Mouse (Mus musculus) ovary, postnatal 36 days (tissue): ENCODE results near the gene Gm17079.
"Not testable (repeated sequence)": the region's sequence is repeated elsewhere in the genome, so short reads cannot be mapped to it uniquely, and the experiment has no call there.

Experiments
- DNase-seq: peaks from one replicate; pipeline ENCODE4 v3.0.0; 2022; ENCODE audit warnings: low spot score, mixed read lengths

The Gm17079 gene

DNA sequence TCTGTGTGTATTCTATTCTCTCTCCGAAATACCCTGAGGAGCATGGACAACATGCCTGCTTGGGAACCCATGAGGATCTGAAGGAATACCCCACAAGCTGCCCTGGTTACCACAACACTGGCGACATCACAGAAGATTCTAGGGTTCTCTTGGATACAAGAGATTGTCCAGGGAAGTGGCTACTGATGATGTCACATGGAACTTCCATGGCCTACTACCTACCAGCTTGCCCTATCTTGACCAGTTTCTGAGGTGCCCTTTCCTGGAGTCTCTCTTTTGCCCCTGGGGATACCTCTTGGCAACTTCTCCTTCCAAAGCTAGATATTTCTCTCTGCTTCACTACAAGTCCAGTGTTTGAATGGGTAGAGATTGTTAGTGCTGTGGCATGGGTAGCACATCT lies at the start of gene Gm17079:
TSS of gene Gm17079 (minus strand) at position 101 of the 400 bp plus-strand sequence.
- DNase-seq = not testable (repeated sequence)

DNA sequence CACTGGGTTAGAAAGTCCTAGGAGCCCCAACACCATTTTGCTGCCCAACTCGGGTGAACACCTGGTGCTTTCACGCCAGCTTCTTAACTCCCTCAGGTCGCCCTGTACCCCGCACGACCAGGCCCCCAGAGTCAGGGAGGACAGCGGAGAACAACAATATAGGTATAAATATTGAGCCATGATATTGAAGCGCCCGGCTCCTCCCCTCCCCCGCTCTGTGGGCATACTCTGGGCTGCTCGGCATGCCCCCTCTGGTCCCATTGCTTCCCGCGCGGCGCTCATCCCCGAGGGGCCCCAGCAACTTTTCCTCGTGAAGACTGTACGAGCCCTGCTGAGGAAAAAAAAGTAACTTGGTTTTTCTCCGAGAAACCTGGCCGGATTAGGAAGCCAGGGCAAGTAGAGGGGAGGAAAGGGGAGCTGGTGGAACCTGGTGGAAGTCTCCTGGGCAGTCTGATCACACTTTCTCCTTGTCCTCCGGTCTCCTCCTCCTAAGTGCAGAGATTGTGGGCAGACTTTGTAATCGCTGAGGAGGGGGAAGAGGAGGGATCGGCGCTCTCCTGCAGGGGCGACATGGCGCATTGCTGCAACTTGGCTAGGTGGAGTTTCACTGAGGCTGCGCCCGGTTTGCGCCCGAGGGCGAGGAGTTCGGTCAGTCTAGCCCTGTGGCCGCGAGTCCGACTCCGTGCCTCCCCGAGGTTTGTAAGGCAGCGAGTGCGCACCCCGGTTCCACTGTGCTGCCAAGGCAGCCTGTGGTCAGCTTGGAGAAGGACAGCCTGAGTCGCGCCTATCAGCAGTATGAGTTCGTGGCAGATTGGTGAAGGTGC lies 45.3 kb upstream of the Gm17079 start:
- DNase-seq = no peak

DNA sequence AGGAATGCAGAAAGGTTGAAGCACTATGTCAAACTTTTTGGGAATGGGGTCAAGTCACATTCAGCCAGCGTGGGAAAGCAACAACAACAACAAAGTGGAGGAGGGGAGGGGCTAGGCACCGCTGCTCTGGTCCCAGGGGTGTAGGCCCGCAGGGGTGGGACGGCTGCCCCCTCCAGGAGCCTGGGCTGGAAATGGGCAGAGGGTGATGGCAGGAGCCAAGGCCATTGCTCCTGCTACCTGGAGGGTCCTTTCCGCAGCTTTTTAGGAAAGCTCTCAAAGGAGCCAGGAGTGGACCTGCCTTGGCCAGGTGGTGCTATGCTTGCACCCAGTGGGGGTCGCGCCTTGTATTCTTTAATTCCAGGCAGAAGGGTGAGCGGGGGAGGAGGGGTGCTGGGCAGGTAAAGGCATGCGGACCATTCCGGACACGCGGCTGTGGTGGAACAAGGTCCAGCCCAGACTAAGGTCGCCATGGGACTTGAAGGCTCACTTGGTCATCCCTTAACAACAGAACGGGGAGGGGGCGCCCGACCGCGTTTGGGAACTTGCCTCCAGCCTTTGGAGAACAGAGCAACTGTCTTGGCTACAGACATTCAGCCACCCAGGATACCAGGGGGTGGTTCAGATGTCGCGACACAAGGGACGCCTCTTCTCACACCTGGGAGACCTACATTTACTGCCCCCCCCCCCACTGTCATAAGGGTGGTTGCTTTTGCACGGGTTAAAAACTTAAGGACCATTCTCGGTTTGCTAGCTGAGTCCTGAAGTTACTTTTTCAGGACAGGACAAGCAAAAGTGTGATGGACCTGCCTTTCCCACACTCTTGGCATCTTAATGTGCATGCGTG lies 44.1 kb upstream of the Gm17079 start:
- DNase-seq = no peak

DNA sequence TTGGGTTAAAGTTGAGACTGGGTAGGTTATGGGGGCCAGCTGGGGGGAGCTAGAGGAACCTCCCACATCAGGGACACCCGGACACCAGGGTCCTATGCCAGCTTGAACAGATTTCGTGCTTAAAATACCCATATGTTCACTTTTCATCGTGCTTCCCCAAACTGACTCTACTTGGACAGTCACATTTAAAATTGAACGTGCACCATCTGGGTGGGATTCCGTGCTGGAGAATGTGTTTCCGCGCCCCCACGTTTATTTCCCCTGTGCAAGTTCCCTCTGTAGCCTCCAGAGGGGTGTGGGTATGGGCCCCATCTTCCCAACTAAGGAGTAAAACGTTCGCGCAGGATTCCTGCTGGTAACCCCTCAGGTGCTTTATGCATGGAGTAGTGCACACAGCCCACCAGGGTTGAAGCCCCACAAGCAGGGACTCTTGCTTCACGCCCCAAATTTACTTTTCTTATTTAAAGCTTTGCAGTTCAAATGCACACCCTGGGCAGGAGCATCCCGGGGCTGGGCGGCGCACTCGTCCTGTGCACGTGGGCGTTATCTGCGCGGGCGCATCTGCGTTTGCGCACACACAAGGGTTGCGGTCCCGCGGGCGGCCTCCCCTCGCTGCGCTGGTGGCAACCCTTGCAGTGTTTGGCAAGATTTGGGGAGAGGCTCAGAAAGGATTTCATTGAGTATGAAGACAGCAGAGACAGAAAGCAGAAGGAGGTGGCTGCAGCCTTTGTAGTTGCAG lies 43.3 kb upstream of the Gm17079 start:
- no peak for DNase-seq

DNA sequence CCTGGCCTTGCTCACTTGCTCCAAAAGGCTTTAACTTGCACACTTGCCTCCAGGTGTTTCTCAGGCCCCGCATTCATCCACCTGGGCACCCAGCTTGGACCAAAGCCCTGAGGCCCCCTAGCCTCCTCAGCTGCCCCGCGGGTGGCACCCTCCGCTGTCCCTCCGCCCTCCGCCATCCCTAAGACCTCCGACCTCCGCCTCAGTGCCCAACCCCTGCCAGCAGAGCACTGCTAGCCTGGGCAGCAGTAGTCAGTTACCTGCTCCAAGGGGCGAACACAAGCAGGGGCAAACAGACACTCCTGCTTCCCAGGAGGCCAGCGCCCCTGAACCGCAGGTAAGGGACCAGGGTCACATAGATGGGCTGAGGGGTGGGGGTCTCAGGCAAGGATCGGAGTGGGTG lies 42.7 kb upstream of the Gm17079 start:
- no peak for DNase-seq

DNA sequence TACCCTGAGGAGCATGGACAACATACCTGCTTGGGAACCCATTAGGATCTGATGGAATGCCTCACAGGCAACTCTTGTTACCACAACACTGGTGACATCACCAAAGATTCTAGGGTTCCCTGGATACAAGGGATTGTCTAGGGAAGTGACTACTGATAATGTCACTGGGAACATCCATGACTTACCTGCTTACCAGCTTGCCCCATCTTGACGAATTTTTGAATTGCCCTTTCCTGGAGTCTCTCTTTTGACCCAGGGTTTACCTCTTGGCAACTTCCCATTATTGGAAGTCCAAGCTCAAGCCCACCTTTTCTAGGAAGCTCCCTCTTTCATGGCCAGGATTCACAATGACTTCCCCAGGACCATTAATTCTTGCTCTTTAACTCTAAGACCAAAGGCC lies 21.8 kb upstream of the Gm17079 start, which contains the start of gene Gm5800:
TSS of gene Gm5800 (minus strand) at position 101 of the 400 bp plus-strand sequence.
- DNase-seq = no peak

DNA sequence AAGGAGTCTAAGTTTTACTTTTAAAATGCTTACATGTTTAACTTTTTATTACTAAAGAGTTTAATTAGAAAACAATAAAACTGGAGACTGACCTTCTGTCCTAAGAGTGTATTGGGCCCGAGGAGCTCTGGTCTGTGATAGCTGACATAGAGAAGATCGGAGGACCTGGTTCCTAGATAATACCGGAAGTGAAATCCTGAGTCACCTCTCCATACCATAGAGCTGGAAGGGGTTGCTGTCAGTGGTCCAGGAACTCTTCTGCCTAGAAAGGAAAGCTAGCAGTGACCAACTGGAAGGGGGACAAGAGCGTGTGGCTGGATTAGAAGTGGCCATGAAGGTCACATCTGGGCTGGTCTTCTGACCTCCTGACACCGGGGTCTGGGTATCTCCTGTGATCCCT lies 18.0 kb downstream of the Gm17079 start:
- no peak for DNase-seq
